Mouse (Mus musculus) olfactory bulb, adult 2 months (tissue): ENCODE results near the gene Fbxl13.

Source experiments
- CTCF ChIP-seq: fragments of 200-500 bp; IDR thresholded peaks from 2 replicates; pipeline ENCODE4 v1.5.1; 2012; ENCODE audit warnings: low read depth, mild to moderate bottlenecking, low read length, moderate library complexity; ENCODE audit not compliant: insufficient read depth
- POLR2A ChIP-seq: fragments of 200-500 bp; IDR thresholded peaks from 2 replicates; pipeline ENCODE4 v1.6.1; 2012; ENCODE audit warnings: mild to moderate bottlenecking, low read depth, low read length, moderate library complexity; ENCODE audit not compliant: insufficient read depth

DNA sequence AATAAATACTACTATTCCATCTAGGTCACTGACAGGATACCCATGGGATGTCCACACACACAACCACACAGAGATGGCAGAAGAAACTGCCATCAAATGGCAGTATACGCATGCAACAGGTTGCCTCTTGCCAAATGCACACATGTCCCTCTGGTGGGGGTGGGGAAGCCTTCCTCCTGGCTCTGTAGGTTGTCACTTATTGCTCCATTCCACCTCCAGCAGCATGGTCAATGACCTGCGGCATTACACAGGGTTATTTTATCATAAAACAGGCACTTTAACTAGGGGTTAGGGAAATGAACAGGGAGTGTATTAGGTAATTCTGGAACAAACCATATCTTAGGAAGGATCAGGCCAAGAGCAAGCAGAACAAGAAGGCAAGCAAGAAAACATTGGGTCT lies 23.9 kb upstream of the Fbxl13 start:
- TF ChIP-seq POLR2A (no peak), CTCF (no peak)
